Mouse (Mus musculus): ENCODE results near the gene Tomm70a.

Tomm70a gene

DNA sequence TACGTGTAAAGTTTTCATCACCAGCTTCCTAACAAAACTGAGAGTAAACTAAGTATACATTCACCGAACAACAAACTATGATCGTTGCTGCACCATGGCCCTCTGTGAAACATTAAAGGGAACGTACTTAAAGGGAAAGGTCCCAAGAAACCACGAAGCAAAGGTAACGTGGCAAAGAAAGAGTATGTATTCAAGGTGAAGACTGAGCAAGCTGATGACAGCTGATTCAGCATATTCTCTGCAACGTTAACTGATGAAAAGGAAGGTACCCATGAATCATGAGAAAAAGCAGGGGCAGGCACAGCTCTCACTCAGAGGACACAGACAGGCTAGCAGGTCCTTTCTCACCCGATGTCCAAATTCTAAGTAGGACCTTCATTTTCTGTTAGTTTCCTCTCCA, 68.9 kb downstream of the Tomm70a start:
- no peak for DNase-seq (ENCODE audit: low read depth, low spot score)

DNA sequence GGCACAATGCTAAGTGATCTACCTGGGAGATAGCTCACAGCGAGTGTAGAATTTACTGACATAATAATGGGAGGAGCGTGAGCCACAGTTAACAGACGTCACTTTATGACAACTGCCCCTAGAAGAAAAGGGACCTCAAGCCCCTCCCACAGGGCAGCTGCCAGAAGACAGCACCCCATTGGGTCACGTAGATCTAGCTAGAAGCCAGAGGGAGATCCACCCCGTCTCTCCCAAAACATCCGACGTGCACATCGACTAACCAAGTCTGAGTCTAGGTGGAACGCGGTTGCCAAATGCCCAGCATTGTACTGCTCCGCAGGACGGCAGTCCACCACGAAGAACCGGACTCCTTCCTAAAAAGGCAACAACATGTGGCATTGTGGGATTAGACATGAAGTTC, 69.7 kb downstream of the Tomm70a start:
- no peak for DNase-seq (ENCODE audit: low read depth, low spot score)

DNA sequence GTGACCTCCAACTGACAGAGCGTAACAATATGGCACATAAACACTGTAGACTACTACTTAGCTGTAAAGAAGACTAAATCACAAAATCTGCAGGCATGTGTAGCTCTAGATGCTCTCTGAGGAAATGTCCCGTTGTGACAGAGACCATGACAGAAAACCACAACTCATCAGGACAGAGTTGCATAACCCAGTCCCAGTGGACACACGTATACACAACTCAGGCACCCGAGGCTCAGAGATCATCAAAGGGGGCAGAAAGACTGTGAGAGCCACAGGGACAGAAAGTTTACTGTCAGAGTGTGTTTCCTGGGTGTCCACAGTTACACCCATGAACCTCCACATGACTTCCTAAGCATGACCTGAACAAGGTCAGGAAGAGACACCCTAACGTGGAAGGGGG, 75.1 kb downstream of the Tomm70a start:
- no peak for DNase-seq (ENCODE audit: low read depth, low spot score)

DNA sequence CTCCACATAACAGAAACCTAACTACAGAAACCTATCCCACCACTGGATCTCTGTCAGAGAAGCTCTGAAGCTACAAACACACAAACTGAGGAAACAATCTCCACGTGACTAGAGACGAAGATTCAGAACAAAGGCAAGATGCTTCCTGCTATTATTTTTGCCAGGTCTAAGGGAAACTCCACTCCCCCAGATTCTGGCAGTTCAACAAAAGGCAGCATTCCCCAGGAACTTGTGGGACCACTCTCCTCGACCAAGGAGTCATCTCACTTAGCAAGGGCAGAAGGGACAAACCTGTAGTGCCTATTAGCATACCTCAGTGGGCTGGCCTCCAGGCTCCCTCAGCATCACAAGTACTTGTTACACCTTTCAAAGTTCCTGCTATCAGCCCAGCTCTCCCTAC, 75.8 kb downstream of the Tomm70a start:
- no peak for DNase-seq (ENCODE audit: low read depth, low spot score)

All from CD4-positive, CD25-positive, alpha-beta regulatory T cell, adult 2 months (primary cell).